Mouse (Mus musculus) CH12.LX (cell line): Measurements from ENCODE around the gene Tbx21.

Experiments
- CHD2 ChIP-seq: IDR thresholded peaks from 2 replicates; pipeline ENCODE4 v1.6.1; 2011; ENCODE audit warnings: low read length, improper control_type of control experiment
- CTCF ChIP-seq, 2 experiments: IDR thresholded peaks in 1 of 2; conservative IDR thresholded peaks in 1 of 2; 2 replicates each; pipeline ENCODE4 v1.5.1; 2011 to 2012; ENCODE audit warnings: low read depth in 2 of 2, low read length in 2 of 2, improper control_type of control experiment in 1 of 2, inconsistent platforms in 1 of 2, mild to moderate bottlenecking in 1 of 2, moderate library complexity in 1 of 2
- ELF1 ChIP-seq: IDR thresholded peaks from 2 replicates; pipeline ENCODE4 v1.6.1; 2014; ENCODE audit warnings: low read depth, mild to moderate bottlenecking, inconsistent platforms, low read length, improper control_type of control experiment
- EP300 ChIP-seq: IDR thresholded peaks from 2 replicates; pipeline ENCODE4 v1.6.1; 2011; ENCODE audit warnings: low read length, improper control_type of control experiment
- MAX ChIP-seq: IDR thresholded peaks from 2 replicates; pipeline ENCODE4 v1.6.1; 2011; ENCODE audit warnings: low read length, improper control_type of control experiment
- POLR2A ChIP-seq: IDR thresholded peaks from 2 replicates; pipeline ENCODE4 v1.6.1; 2011; ENCODE audit warnings: low read depth, mild to moderate bottlenecking, improper control_type of control experiment, low read length
- ZC3H11A ChIP-seq: IDR thresholded peaks from 2 replicates; pipeline ENCODE4 v1.6.1; 2012; ENCODE audit warnings: low read depth, mild to moderate bottlenecking, inconsistent platforms, low read length, improper control_type of control experiment
- ZNF384 ChIP-seq: IDR thresholded peaks from 2 replicates; pipeline ENCODE4 v1.6.1; 2012; ENCODE audit warnings: low read depth, low read length, improper control_type of control experiment, inconsistent platforms

- no peak for TF ChIP-seq CHD2
- no peak for TF ChIP-seq ZC3H11A
- TF ChIP-seq CTCF (conservative IDR thresholded peaks at IDR 0.05 in 1 of 2, IDR thresholded peaks at IDR 0.05 in 1 of 2; ENCODE audit: low read depth in 2 of 2, low read length in 2 of 2), result no peak
- TF ChIP-seq ELF1, result no peak
- no peak for TF ChIP-seq ZNF384
- TF ChIP-seq MAX, result no peak
- TF ChIP-seq POLR2A, result no peak
- no peak for TF ChIP-seq EP300
Observed at GRCm38 (mm10) chr11:97108976-97109375, 6.2 kb downstream of the Tbx21 start.
